Mouse (Mus musculus): ENCODE data around the gene Tmem38b. TPM values are rescaled to one million over a fixed set of nuclear protein-coding genes. Genes with fewer than 3 reads are reported as not detected.

Gene Tmem38b
- polyA plus RNA-seq (2016; fragmentation: Nextera tagmentation; extraction: Ambion mirVana): 10.8 and 18.2 TPM in 2 replicates

DNA sequence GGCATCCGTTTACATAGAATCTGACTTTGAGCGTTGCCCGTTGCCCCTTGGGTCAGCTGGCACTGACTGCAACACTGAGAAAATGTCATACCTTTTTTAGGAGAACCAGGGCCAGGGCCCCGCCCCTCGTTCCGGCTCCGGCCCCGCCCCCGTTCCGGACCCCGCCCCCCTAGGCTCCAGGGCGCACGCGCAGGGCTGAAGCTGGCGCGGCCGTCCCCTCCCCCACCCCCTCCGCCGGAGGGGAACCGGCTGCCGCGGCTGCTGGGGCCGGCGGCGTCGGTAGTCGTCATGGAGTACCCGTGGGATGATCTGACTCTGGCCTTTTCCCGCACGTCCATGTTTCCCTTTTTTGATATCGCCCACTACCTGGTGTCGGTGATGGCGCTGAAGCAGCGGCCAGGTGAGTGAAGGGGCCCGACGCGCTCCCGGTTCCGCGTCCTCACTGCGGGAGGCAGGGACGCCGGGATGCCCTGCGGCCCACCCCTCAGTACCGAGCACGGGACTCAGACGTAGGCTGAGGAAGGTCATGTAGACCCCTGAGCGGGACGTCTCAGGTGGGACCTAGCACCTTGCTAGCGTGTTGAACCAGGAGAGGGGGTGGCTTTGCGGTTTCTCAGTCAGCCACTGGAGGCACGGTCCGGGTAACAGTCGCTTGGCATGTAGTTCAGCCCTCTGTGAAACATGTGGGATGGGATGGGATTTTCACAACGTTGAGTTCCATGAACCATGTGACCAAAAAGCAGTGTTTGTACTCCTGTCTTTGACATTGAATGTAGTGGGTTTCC is at the start of gene Tmem38b:
Gene Tmem38b (plus strand): TSS at position 225 of the 785 bp plus-strand sequence.
- DNase-seq (ENCODE audit: low spot score): peak; percentile 90
- Histone ChIP-seq H3K9me3 (no peaks in the 10 kb centered on the region), H3K27me3 (ENCODE audit: insufficient read depth, poor library complexity, severe bottlenecking) (no peaks in the 10 kb centered on the region), H3K4me1 (no peaks in the 10 kb centered on the region), H3K27ac (peak within 1 kb of the TSS; percentile 90), H3K36me3 (no peaks in the 10 kb centered on the region), H3K4me3 (peak within 1 kb of the TSS; percentile 92)
- under 1% methylated on average over 55 of the region's 55 CpGs for WGBS

- no peak for DNase-seq (ENCODE audit: low spot score)
- Histone ChIP-seq H3K9me3 (no peaks in the 10 kb centered on the region), H3K27ac (no peak overlapping the region), H3K36me3 (no peaks in the 10 kb centered on the region), H3K4me3 (no peak overlapping the region), H3K4me1 (peaks cover 20% of the 10 kb centered on the region), H3K27me3 (ENCODE audit: insufficient read depth, poor library complexity, severe bottlenecking) (peaks cover 26% of the 10 kb centered on the region)
- WGBS: 62% methylated on average over 4 of the region's 4 CpGs
Observed at GRCm38 (mm10) chr4:53781396-53781795, 44.4 kb upstream of the Tmem38b start.

DNA sequence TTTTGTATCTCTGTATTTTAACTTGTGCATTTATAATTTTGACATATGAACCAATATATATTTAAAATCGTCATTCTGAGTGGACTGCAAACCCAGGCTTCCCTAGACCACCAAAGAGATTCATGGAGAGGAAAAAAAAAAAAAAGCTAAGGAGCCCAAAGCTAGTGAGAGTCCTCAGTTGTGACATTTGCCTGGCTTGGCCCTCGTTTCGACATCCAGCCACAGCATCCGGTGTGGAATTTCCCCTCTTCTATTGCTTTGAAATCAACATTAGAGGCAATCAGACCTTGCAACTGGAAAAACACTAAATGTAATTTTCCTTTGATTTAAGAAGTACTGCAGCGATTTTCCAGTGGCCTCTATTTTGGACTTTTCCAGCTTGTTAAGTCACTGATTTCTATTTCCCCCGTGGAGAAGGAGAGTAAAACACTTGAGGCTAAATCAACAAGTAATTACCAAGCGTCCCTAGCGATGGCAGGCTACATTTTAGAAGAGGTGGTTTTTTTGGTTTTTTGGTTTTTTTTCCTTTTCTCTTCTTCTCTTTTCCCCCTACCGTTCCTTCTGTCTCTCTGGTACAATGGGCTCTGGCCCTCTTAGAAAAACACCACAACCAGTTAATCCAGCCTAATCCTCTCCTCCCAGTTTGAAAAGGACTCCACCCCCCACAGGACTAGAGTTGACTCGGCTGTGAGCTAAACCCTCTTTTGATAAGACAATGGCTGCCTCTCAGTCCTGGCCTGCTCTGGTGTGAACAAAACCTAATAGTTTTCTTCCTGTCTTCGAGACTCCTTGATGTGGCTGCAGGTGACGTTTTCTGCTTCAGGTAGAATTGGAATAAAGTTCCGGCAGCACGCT is 43.4 kb upstream of the Tmem38b start:
- Histone ChIP-seq H3K4me3 (no peak overlapping the region), H3K27me3 (ENCODE audit: insufficient read depth, poor library complexity, severe bottlenecking) (peaks cover 15% of the 10 kb centered on the region), H3K36me3 (no peaks in the 10 kb centered on the region), H3K27ac (no peak overlapping the region), H3K4me1 (peaks cover 20% of the 10 kb centered on the region), H3K9me3 (no peaks in the 10 kb centered on the region)
- 22% methylated on average over 14 of the region's 14 CpGs for WGBS
- DNase-seq (ENCODE audit: low spot score): no peak

DNA sequence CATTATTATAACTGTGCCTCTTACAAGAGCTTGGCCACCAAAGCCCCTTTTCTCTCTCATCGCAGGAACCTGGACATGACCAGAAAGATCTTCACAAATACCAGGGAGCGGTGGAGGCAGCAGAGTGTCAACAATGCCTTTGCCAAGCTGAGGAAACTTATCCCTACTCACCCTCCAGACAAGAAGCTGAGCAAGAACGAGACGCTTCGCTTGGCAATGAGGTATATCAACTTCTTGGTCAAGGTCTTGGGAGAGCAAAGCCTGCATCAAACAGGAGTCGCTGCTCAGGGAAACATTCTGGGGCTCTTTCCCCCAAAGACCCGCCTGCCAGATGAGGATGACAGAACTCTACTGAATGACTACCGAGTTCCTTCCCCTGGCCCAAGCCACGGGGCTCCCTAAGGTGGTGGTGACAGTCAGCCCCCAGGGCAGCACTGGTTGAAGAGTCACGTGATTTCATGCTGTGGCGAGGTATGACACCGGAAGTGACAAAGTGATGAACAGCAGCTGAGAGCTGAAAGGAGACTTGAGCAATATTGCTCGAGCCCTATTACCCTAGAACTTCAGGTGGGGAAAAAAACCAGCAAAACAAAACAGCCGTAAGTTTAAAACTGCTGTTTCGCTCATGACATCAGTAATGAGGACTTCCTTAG is 40.0 kb upstream of the Tmem38b start:
- Histone ChIP-seq H3K27me3 (ENCODE audit: insufficient read depth, poor library complexity, severe bottlenecking) (no peaks in the 10 kb centered on the region), H3K9me3 (no peaks in the 10 kb centered on the region), H3K4me1 (peaks cover 8% of the 10 kb centered on the region; the same call in 1 of the 2 replicates), H3K27ac (no peak overlapping the region), H3K4me3 (no peak overlapping the region), H3K36me3 (no peaks in the 10 kb centered on the region)
- WGBS: 74% methylated on average over 15 of the region's 15 CpGs
- no peak for DNase-seq (ENCODE audit: low spot score)

- Histone ChIP-seq H3K27ac (no peak overlapping the region), H3K27me3 (ENCODE audit: insufficient read depth, poor library complexity, severe bottlenecking) (no peaks in the 10 kb centered on the region), H3K4me3 (no peak overlapping the region), H3K9me3 (no peaks in the 10 kb centered on the region), H3K36me3 (no peaks in the 10 kb centered on the region), H3K4me1 (peaks cover 8% of the 10 kb centered on the region; the same call in 1 of the 2 replicates)
- 75% methylated on average over 5 of the region's 5 CpGs for WGBS
- no peak for DNase-seq (ENCODE audit: low spot score)
Observed at GRCm38 (mm10) chr4:53786851-53787250, 39.0 kb upstream of the Tmem38b start.

- 41% methylated on average over 4 of the region's 4 CpGs for WGBS
- H3K9me3 ChIP-seq: no peaks in the 10 kb centered on the region
- H3K27me3 ChIP-seq (ENCODE audit: insufficient read depth, poor library complexity, severe bottlenecking): no peaks in the 10 kb centered on the region
- H3K4me3 ChIP-seq: no peak overlapping the region
- no peak overlapping the region for H3K27ac ChIP-seq
- DNase-seq (ENCODE audit: low spot score): no peak
- no peaks in the 10 kb centered on the region; the same call in 1 of the 2 replicates for H3K4me1 ChIP-seq
- no peaks in the 10 kb centered on the region for H3K36me3 ChIP-seq
Observed at GRCm38 (mm10) chr4:53789346-53789745, 36.5 kb upstream of the Tmem38b start.

DNA sequence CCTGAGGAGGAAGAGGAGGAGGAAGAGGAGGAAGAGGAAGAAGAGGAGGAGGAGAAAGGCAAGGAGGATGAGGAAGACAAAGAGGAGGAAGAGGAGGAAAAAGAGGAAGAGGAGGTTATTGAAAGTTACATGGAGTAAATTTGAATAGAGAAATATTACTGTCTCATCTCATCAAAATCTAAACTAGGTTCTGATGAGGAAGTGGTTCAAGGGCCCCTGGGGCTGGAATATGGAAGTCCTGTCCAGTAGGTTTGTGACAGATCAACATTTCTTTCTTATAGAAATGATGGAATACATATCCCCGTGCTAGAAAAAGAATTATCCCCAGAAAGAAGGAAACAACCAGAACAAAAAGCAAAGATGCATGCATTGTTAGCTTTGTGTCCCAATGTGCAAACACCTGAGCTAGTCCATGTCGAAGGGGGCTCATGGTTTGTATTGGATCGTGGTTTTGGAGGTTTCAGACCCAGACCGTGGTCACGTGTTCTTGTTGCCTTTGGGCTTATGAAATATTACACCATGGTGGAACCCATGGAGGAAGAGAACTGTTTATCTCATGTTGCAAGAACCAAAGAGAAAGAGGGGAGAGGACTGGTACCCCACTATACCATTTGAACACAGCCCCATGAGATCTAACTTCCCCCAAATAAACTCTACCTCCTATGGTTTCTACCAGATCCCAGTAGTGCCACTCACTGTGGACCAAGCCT is 31.4 kb upstream of the Tmem38b start:
- Histone ChIP-seq H3K27ac (no peak overlapping the region), H3K27me3 (ENCODE audit: insufficient read depth, poor library complexity, severe bottlenecking) (no peaks in the 10 kb centered on the region), H3K9me3 (no peaks in the 10 kb centered on the region), H3K4me3 (no peak overlapping the region), H3K4me1 (peaks cover 26% of the 10 kb centered on the region), H3K36me3 (no peaks in the 10 kb centered on the region)
- no peak for DNase-seq (ENCODE audit: low spot score)
- 87% methylated on average over 5 of the region's 5 CpGs for WGBS

- H3K27me3 ChIP-seq (ENCODE audit: insufficient read depth, poor library complexity, severe bottlenecking): no peaks in the 10 kb centered on the region
- no peaks in the 10 kb centered on the region for H3K9me3 ChIP-seq
- H3K4me3 ChIP-seq: no peak overlapping the region
- H3K4me1 ChIP-seq: peaks cover 33% of the 10 kb centered on the region
- H3K36me3 ChIP-seq: no peaks in the 10 kb centered on the region
- no peak overlapping the region for H3K27ac ChIP-seq
- WGBS: 64% methylated on average over 2 of the region's 2 CpGs
- no peak for DNase-seq (ENCODE audit: low spot score)
Observed at GRCm38 (mm10) chr4:53795086-53795485, 30.8 kb upstream of the Tmem38b start.

DNA sequence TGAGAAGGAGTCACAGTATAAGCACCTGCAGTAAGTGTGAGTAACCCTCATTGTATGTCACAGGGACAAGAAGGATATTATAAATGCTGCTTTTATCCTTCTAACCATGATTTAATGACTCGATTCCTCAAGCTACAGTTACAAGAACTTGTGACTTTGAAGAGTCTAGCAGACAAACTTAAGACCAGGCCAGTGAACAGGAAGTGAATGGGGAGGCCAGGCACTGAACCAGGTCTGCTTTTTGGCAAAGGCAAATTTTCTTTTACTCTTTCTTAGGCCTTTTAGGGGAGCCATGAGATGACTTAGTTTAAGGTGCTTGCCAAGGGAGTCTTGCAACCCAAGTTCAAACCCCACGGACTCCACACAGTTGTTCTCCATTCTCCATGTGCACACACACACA is 30.1 kb upstream of the Tmem38b start:
- Histone ChIP-seq H3K36me3 (no peaks in the 10 kb centered on the region), H3K4me1 (peaks cover 39% of the 10 kb centered on the region), H3K9me3 (no peaks in the 10 kb centered on the region), H3K27me3 (ENCODE audit: insufficient read depth, poor library complexity, severe bottlenecking) (no peaks in the 10 kb centered on the region), H3K27ac (no peak overlapping the region), H3K4me3 (no peak overlapping the region)
- no peak for DNase-seq (ENCODE audit: low spot score)
- 83% methylated on average over 2 of the region's 2 CpGs for WGBS

GRCm38 (mm10) chr4:53796865-53797772 is 28.7 kb upstream of the Tmem38b start:
- Histone ChIP-seq H3K27me3 (ENCODE audit: insufficient read depth, poor library complexity, severe bottlenecking) (no peaks in the 10 kb centered on the region), H3K36me3 (no peaks in the 10 kb centered on the region), H3K9me3 (no peaks in the 10 kb centered on the region), H3K4me3 (peak overlapping the region; percentile 40), H3K27ac (peak overlapping the region; percentile 79), H3K4me1 (peaks cover 40% of the 10 kb centered on the region)
- 7% methylated on average over 18 of the region's 18 CpGs for WGBS
- no peak for DNase-seq (ENCODE audit: low spot score)

- Histone ChIP-seq H3K36me3 (no peaks in the 10 kb centered on the region), H3K4me1 (peaks cover 40% of the 10 kb centered on the region), H3K9me3 (no peaks in the 10 kb centered on the region), H3K27ac (peak overlapping the region; percentile 79), H3K4me3 (no peak overlapping the region), H3K27me3 (ENCODE audit: insufficient read depth, poor library complexity, severe bottlenecking) (no peaks in the 10 kb centered on the region)
- peak; percentile 75 for DNase-seq (ENCODE audit: low spot score)
- WGBS: 25% methylated on average over 7 of the region's 7 CpGs
Observed at GRCm38 (mm10) chr4:53798896-53799676, 26.8 kb upstream of the Tmem38b start.

Measured in heart, embryonic 10.5 days (tissue).